Mouse (Mus musculus): ENCODE measurements around the gene Slc22a8. TPM values are rescaled to one million over a fixed set of nuclear protein-coding genes. Genes with fewer than 3 reads are reported as not detected.
A peak's percentile ranks its signal among the peaks of the same experiment; 100 is the strongest.

Slc22a8 gene
- polyA plus RNA-seq (2015; fragmentation: Nextera tagmentation; extraction: Ambion mirVana), result 19.2 and 25.5 TPM in 2 replicates

GRCm38 (mm10) chr19:8590954-8591353, at the start of gene Slc22a8:
Slc22a8 (plus strand) TSS chr19:8591254.
- TF ChIP-seq CTCF (IDR thresholded peaks at IDR 0.05; ENCODE audit: low read depth), result no peak
- Histone ChIP-seq H3K27me3 (ENCODE audit: insufficient read depth, low read length) (no peaks in the 10 kb centered on the region), H3K36me3 (ENCODE audit: insufficient read depth, low read length) (no peaks in the 10 kb centered on the region), H3K27ac (no peak within 1 kb of the TSS), H3K4me2 (ENCODE audit: low read length) (no peak within 1 kb of the TSS), H3K4me3 (replicated peaks; ENCODE audit: low read depth, low read length) (no peak within 1 kb of the TSS), H3K4me1 (replicated peaks; ENCODE audit: insufficient read depth, low read length) (no peaks in the 10 kb centered on the region), H3K9ac (ENCODE audit: low read depth, low read length) (no peak within 1 kb of the TSS), H3K9me3 (replicated peaks; ENCODE audit: low read length) (no peaks in the 10 kb centered on the region)
- 63% methylated on average over 8 of the region's 8 CpGs for WGBS
- DNase-seq (ENCODE audit: low spot score) (no peak), ATAC-seq (replicated peaks; ENCODE audit: low FRiP score, low read depth) (no peak)

- peak; percentile 29 for DNase-seq (ENCODE audit: low spot score)
- Histone ChIP-seq H3K9ac (ENCODE audit: low read depth, low read length) (no peak overlapping the region), H3K4me2 (ENCODE audit: low read length) (no peak overlapping the region), H3K4me3 (replicated peaks; ENCODE audit: low read depth, low read length) (no peak overlapping the region), H3K27me3 (ENCODE audit: insufficient read depth, low read length) (no peaks in the 10 kb centered on the region), H3K9me3 (replicated peaks; ENCODE audit: low read length) (no peaks in the 10 kb centered on the region), H3K27ac (no peak overlapping the region), H3K4me1 (replicated peaks; ENCODE audit: insufficient read depth, low read length) (0 out of 2 replicates have a peak, but pooled peaks cover 3% of the 10 kb centered on the region), H3K36me3 (ENCODE audit: insufficient read depth, low read length) (no peaks in the 10 kb centered on the region)
- no peak for ATAC-seq (replicated peaks; ENCODE audit: low FRiP score, low read depth)
- WGBS, result 56% methylated on average over 2 of the region's 2 CpGs
- no peak for TF ChIP-seq CTCF (IDR thresholded peaks at IDR 0.05; ENCODE audit: low read depth)
Observed at GRCm38 (mm10) chr19:8558897-8559296, 32.2 kb upstream of the Slc22a8 start.

- no peaks in the 10 kb centered on the region for H3K36me3 ChIP-seq (ENCODE audit: insufficient read depth, low read length)
- no peaks in the 10 kb centered on the region for H3K4me1 ChIP-seq (replicated peaks; ENCODE audit: insufficient read depth, low read length)
- H3K9me3 ChIP-seq (replicated peaks; ENCODE audit: low read length), result no peaks in the 10 kb centered on the region
- H3K4me3 ChIP-seq (replicated peaks; ENCODE audit: low read depth, low read length), result no peak overlapping the region
- H3K9ac ChIP-seq (ENCODE audit: low read depth, low read length), result no peak overlapping the region
- H3K27ac ChIP-seq, result no peak overlapping the region
- no peak overlapping the region for H3K4me2 ChIP-seq (ENCODE audit: low read length)
- ATAC-seq (replicated peaks; ENCODE audit: low FRiP score, low read depth) (no peak), DNase-seq (ENCODE audit: low spot score) (no peak)
- no peak for TF ChIP-seq CTCF (IDR thresholded peaks at IDR 0.05; ENCODE audit: low read depth)
- no peaks in the 10 kb centered on the region for H3K27me3 ChIP-seq (ENCODE audit: insufficient read depth, low read length)
- WGBS, result 55% methylated on average over 2 of the region's 2 CpGs
Observed at GRCm38 (mm10) chr19:8564021-8564420, 27.0 kb upstream of the Slc22a8 start.

GRCm38 (mm10) chr19:8564469-8564868, 26.6 kb upstream of the Slc22a8 start:
- no peak for TF ChIP-seq CTCF (IDR thresholded peaks at IDR 0.05; ENCODE audit: low read depth)
- H3K36me3 ChIP-seq (ENCODE audit: insufficient read depth, low read length), result no peaks in the 10 kb centered on the region
- H3K27ac ChIP-seq, result no peak overlapping the region
- no peak overlapping the region for H3K9ac ChIP-seq (ENCODE audit: low read depth, low read length)
- no peak overlapping the region for H3K4me2 ChIP-seq (ENCODE audit: low read length)
- WGBS, result 72% methylated on average over 3 of the region's 3 CpGs
- H3K4me1 ChIP-seq (replicated peaks; ENCODE audit: insufficient read depth, low read length), result no peaks in the 10 kb centered on the region
- no peak overlapping the region for H3K4me3 ChIP-seq (replicated peaks; ENCODE audit: low read depth, low read length)
- DNase-seq (ENCODE audit: low spot score), result no peak
- ATAC-seq (replicated peaks; ENCODE audit: low FRiP score, low read depth), result no peak
- no peaks in the 10 kb centered on the region for H3K9me3 ChIP-seq (replicated peaks; ENCODE audit: low read length)
- H3K27me3 ChIP-seq (ENCODE audit: insufficient read depth, low read length), result no peaks in the 10 kb centered on the region

- Histone ChIP-seq H3K36me3 (ENCODE audit: insufficient read depth, low read length) (no peaks in the 10 kb centered on the region), H3K4me2 (ENCODE audit: low read length) (no peak overlapping the region), H3K9me3 (replicated peaks; ENCODE audit: low read length) (no peaks in the 10 kb centered on the region), H3K27me3 (ENCODE audit: insufficient read depth, low read length) (no peaks in the 10 kb centered on the region), H3K4me3 (replicated peaks; ENCODE audit: low read depth, low read length) (no peak overlapping the region), H3K9ac (ENCODE audit: low read depth, low read length) (no peak overlapping the region), H3K4me1 (replicated peaks; ENCODE audit: insufficient read depth, low read length) (no peaks in the 10 kb centered on the region), H3K27ac (no peak overlapping the region)
- WGBS, result 41% methylated on average over 2 of the region's 2 CpGs
- DNase-seq (ENCODE audit: low spot score) (no peak), ATAC-seq (replicated peaks; ENCODE audit: low FRiP score, low read depth) (no peak)
- 0 out of 2 replicates have a peak, but pooled peaks have one; percentile 10 for TF ChIP-seq CTCF (IDR thresholded peaks at IDR 0.05; ENCODE audit: low read depth)
Observed at GRCm38 (mm10) chr19:8565262-8565661, 25.8 kb upstream of the Slc22a8 start.

- Histone ChIP-seq H3K36me3 (ENCODE audit: insufficient read depth, low read length) (no peaks in the 10 kb centered on the region), H3K4me2 (ENCODE audit: low read length) (no peak overlapping the region), H3K4me1 (replicated peaks; ENCODE audit: insufficient read depth, low read length) (no peaks in the 10 kb centered on the region), H3K9me3 (replicated peaks; ENCODE audit: low read length) (no peaks in the 10 kb centered on the region), H3K9ac (ENCODE audit: low read depth, low read length) (no peak overlapping the region), H3K27me3 (ENCODE audit: insufficient read depth, low read length) (no peaks in the 10 kb centered on the region), H3K27ac (no peak overlapping the region), H3K4me3 (replicated peaks; ENCODE audit: low read depth, low read length) (no peak overlapping the region)
- DNase-seq (ENCODE audit: low spot score), result no peak
- 61% methylated on average over 4 of the region's 4 CpGs for WGBS
- TF ChIP-seq CTCF (IDR thresholded peaks at IDR 0.05; ENCODE audit: low read depth), result no peak
- no peak for ATAC-seq (replicated peaks; ENCODE audit: low FRiP score, low read depth)
Observed at GRCm38 (mm10) chr19:8565985-8566384, 25.1 kb upstream of the Slc22a8 start.
